ENCODE assay signal across 15 mouse cellular contexts in the genomic region with DNA sequence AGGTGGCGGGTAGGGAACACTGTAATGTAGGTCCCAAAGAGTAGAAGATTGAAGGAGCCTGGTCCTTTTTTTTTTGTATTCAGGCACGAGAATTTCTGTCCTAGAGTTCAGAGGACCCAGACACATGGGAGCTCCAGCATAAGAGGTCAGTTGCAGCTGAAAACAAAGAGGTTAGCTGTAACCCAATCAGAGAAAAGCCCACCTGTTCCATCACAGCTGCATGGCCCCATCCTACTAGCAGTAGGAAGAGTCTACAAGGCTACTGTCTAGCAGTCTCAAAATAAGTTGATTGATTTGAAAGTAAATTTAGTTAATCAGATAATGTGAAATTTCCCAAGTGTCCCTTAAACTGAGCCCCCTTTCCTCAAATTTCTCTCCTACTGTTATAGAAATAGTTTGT. TPM values are rescaled to one million over a fixed set of nuclear protein-coding genes. Genes with fewer than 3 reads are reported as not detected.
DNase-seq lines count a peak whose midpoint lies in the region; ATAC-seq lines count a peak whose summit lies in the region.
"Had no signal": no experiment of that assay in that cellular context is flagged by ENCODE, and none has a peak within 500 bp of the region (broad histone marks: within the 10 kb centered on the region; RNA-seq: fewer than 3 reads in every experiment).

No protein-coding gene starts in this region.

- H3K4me1 ChIP-seq in heart, embryonic 11.5 days (ENCODE audit: control insufficient read depth, insufficient read depth, low read length), result peaks cover 20% of the 10 kb centered on the region
- H3K4me1 ChIP-seq in kidney, embryonic 14.5 days (ENCODE audit: control insufficient read depth, insufficient read depth, low read length), result peaks cover 13% of the 10 kb centered on the region
- H3K4me1 ChIP-seq in lung, embryonic 16.5 days (replicated peaks; ENCODE audit: control insufficient read depth, insufficient read depth, low read length), result peaks cover 17% of the 10 kb centered on the region

- 0 out of 2 replicates have a peak, but pooled peaks cover 3% of the 10 kb centered on the region for H3K27me3 ChIP-seq in heart, embryonic 11.5 days (ENCODE audit: control insufficient read depth, insufficient read depth, low read length)
- no peaks in the 10 kb centered on the region for H3K27me3 ChIP-seq in kidney, embryonic 14.5 days (ENCODE audit: control insufficient read depth, insufficient read depth, low read length)
- H3K27me3 ChIP-seq in lung, embryonic 16.5 days (ENCODE audit: control insufficient read depth, insufficient read depth, low read depth, low read length), result no peaks in the 10 kb centered on the region
- H3K27me3 ChIP-seq: liver, embryonic 13.5 days; midbrain, embryonic 12.5 days had no signal

- no peak overlapping the region for H3K4me2 ChIP-seq in heart, embryonic 11.5 days
- no peak overlapping the region for H3K4me2 ChIP-seq in kidney, embryonic 14.5 days (replicated peaks; ENCODE audit: low read depth, low read length)
- no peak overlapping the region for H3K4me2 ChIP-seq in lung, embryonic 16.5 days (ENCODE audit: low read depth, low read length)
- H3K4me2 ChIP-seq: liver, embryonic 13.5 days; midbrain, embryonic 12.5 days had no signal

- no peak overlapping the region for H3K4me3 ChIP-seq in heart, embryonic 11.5 days (ENCODE audit: low read depth, low read length)
- H3K4me3 ChIP-seq in kidney, embryonic 14.5 days (ENCODE audit: low read length), result no peak overlapping the region
- H3K4me3 ChIP-seq in lung, embryonic 16.5 days (ENCODE audit: low read length), result no peak overlapping the region
- H3K4me3 ChIP-seq: liver, embryonic 13.5 days; midbrain, embryonic 12.5 days had no signal

- no peaks in the 10 kb centered on the region; the same call in 1 of the 2 replicates for H3K36me3 ChIP-seq in heart, embryonic 11.5 days (ENCODE audit: control insufficient read depth, insufficient read depth, low read length)
- H3K36me3 ChIP-seq in kidney, embryonic 14.5 days (ENCODE audit: control insufficient read depth, insufficient read depth, low read length), result no peaks in the 10 kb centered on the region
- H3K36me3 ChIP-seq in lung, embryonic 16.5 days (ENCODE audit: control insufficient read depth, insufficient read depth, low read length), result no peaks in the 10 kb centered on the region
- H3K36me3 ChIP-seq: liver, embryonic 13.5 days; midbrain, embryonic 12.5 days had no signal

- DNase-seq in heart, postnatal 14 days, result no peak
- no peak for DNase-seq in kidney, postnatal 36 days
- DNase-seq in lung, adult 18-20 months, result no peak
- no peak for DNase-seq in right cerebral cortex, postnatal 4 days
- DNase-seq: adrenal gland, postnatal 10 days; cerebellum, adult 11-12 months; cerebellum, postnatal 25 days; kidney, adult 18-20 months; liver, embryonic 13.5 days; thymus, adult 18-20 months had no signal

- WGBS in heart, embryonic 11.5 days (ENCODE audit: insufficient replicate concordance), result 56% methylated on average over 2 of the region's 2 CpGs
- 55% methylated on average over 2 of the region's 2 CpGs for WGBS in kidney, embryonic 14.5 days
- WGBS in lung, embryonic 16.5 days, result 69% methylated on average over 2 of the region's 2 CpGs

- H3K27ac ChIP-seq in heart, embryonic 11.5 days (ENCODE audit: low read depth, low read length), result peak overlapping the region; percentile 89
- H3K27ac ChIP-seq in kidney, embryonic 14.5 days (ENCODE audit: low read depth, low read length), result 0 out of 2 replicates have a peak overlapping the region, but pooled peaks have one; percentile 51
- H3K27ac ChIP-seq in lung, embryonic 16.5 days (ENCODE audit: low read length), result peak overlapping the region; percentile 21; the same call in 1 of the 2 replicates
- H3K27ac ChIP-seq: liver, embryonic 13.5 days; midbrain, embryonic 12.5 days had no signal

- intact Hi-C loops in heart, postnatal 14 days (cut with DNase I), result loop anchor here (5.0 kb wide), 1 partner anchor 39 kb away; a partner anchor contains a TSS

- ATAC-seq in heart, embryonic 11.5 days (replicated peaks; ENCODE audit: insufficient number of reproducible peaks, low FRiP score, low TSS enrichment), result 0 out of 2 replicates have a peak, but pooled peaks have one; percentile 33
- ATAC-seq in kidney, embryonic 14.5 days (ENCODE audit: low FRiP score, low TSS enrichment), result no peak
- peak; percentile 21; the same call in 1 of the 2 replicates for ATAC-seq in lung, embryonic 16.5 days (ENCODE audit: low read depth)
- ATAC-seq: forebrain, embryonic 14.5 days had no signal

- H3K9ac ChIP-seq in heart, embryonic 11.5 days (ENCODE audit: low read depth, low read length), result no peak overlapping the region
- H3K9ac ChIP-seq in kidney, embryonic 14.5 days (ENCODE audit: low read depth, low read length), result no peak overlapping the region
- H3K9ac ChIP-seq in lung, embryonic 16.5 days (ENCODE audit: low read length), result no peak overlapping the region
- H3K9ac ChIP-seq: liver, embryonic 13.5 days; midbrain, embryonic 12.5 days had no signal

- no peaks in the 10 kb centered on the region for H3K9me3 ChIP-seq in heart, embryonic 11.5 days (replicated peaks; ENCODE audit: control insufficient read depth, low read length)
- no peaks in the 10 kb centered on the region for H3K9me3 ChIP-seq in kidney, embryonic 14.5 days (ENCODE audit: control insufficient read depth, low read length)
- H3K9me3 ChIP-seq in lung, embryonic 16.5 days (ENCODE audit: control insufficient read depth, low read length), result no peaks in the 10 kb centered on the region
- H3K9me3 ChIP-seq: liver, embryonic 13.5 days; midbrain, embryonic 12.5 days had no signal

RNA-seq across cellular contexts. Expression of a gene that starts 40.3 kb away (rescaled TPM):
- polyA plus RNA-seq in heart, embryonic 11.5 days (2014; fragmentation: Nextera tagmentation; extraction: Ambion mirVana), result 15.3 and 17.4 TPM in 2 replicates
- total RNA-seq in heart, postnatal 14 days (2021), result 10 to 100 TPM; 17.5 to 17.7 TPM
- polyA plus RNA-seq in kidney, embryonic 14.5 days (2014; fragmentation: Nextera tagmentation; extraction: Ambion mirVana), result 13.9 and 27.2 TPM in 2 replicates
- 14.6 and 15.3 TPM in 2 replicates for polyA plus RNA-seq in lung, embryonic 16.5 days (2015; fragmentation: Nextera tagmentation; extraction: Ambion mirVana)

Comparison
In these comparisons a context has a peak if more than half of its experiments do, and no peak if none do; other contexts are left out.
1. H3K27ac ChIP-seq: peak in every context shown above with its lines; median percentile 89 in heart, embryonic 11.5 days; 51 in kidney, embryonic 14.5 days; 21 in lung, embryonic 16.5 days.